Mouse (Mus musculus) stomach, postnatal 0 days (tissue): ENCODE results near the gene Dlx2. TPM values are rescaled to one million over a fixed set of nuclear protein-coding genes. Genes with fewer than 3 reads are reported as not detected.
A peak's percentile ranks its signal among the peaks of the same experiment; 100 is the strongest.

ENCODE experiments used
- ATAC-seq: fragments of 200-750 bp; cut with Nextera tagmentation; 2 replicates; pipeline ENCODE4 v1.8.0; 2017; ENCODE audit not compliant: low FRiP score, low TSS enrichment
- DNase-seq: peaks from one replicate; pipeline ENCODE4 v3.0.0-alpha.2; 2016; ENCODE audit warnings: low spot score
- H3K27ac ChIP-seq: fragments of 300-500 bp; sonication (generic); replicated peaks from 2 replicates; pipeline ENCODE4 v1.5.1; 2014; ENCODE audit warnings: mild to moderate bottlenecking, control low read depth
- H3K27me3 ChIP-seq: fragments of 300-500 bp; sonication (generic); 2 replicates; pipeline ENCODE4 v1.6.1; 2014; ENCODE audit warnings: low read length; ENCODE audit not compliant: control insufficient read depth, insufficient read depth
- H3K36me3 ChIP-seq: fragments of 300-500 bp; sonication (generic); 2 replicates; pipeline ENCODE4 v1.6.1; 2014; ENCODE audit warnings: low read length, mixed read lengths; ENCODE audit not compliant: control insufficient read depth, insufficient read depth
- H3K4me1 ChIP-seq: fragments of 300-500 bp; sonication (generic); replicated peaks from 2 replicates; pipeline ENCODE4 v1.6.1; 2014; ENCODE audit warnings: antibody characterized with exemption; ENCODE audit not compliant: control insufficient read depth, insufficient read depth
- H3K4me2 ChIP-seq: fragments of 300-500 bp; sonication (generic); replicated peaks from 2 replicates; pipeline ENCODE4 v1.6.1; 2014; ENCODE audit warnings: low read depth, mild to moderate bottlenecking, control low read depth, moderate library complexity
- H3K4me3 ChIP-seq: fragments of 300-500 bp; sonication (generic); 2 replicates; pipeline ENCODE4 v1.5.1; 2014; ENCODE audit warnings: low read depth, low read length, control low read depth
- H3K9ac ChIP-seq: fragments of 300-500 bp; sonication (generic); 2 replicates; pipeline ENCODE4 v1.6.1; 2014; ENCODE audit warnings: mild to moderate bottlenecking, low read length, control low read depth, mixed read lengths
- H3K9me3 ChIP-seq: fragments of 300-500 bp; sonication (generic); 2 replicates; pipeline ENCODE4 v1.6.1; 2016; ENCODE audit warnings: low read length; ENCODE audit not compliant: control insufficient read depth
- CTCF ChIP-seq: IDR thresholded peaks from 2 replicates; pipeline ENCODE4 v1.5.1; 2016; ENCODE audit warnings: antibody characterized with exemption, low read depth, mild to moderate bottlenecking, moderate library complexity
- EP300 ChIP-seq: optimal IDR thresholded peaks from 2 replicates; pipeline ENCODE3; 2016; ENCODE audit warnings: antibody characterized with exemption
- WGBS: fragments of 180-500 bp; shearing (Covaris S2); extraction: QIAGEN DNeasy Blood & Tissue Kit; methylation state at CpG from one replicate; pipeline ENCODE4 v1.1.7; 2014; 5-methylcytosine and 5-hydroxymethylcytosine counted together
- polyA plus RNA-seq: library from polyadenylated mRNA; unstranded; fragments of >200 nt; fragmentation: Nextera tagmentation; extraction: Ambion mirVana; gene quantifications from 2 replicates; pipeline ENCODE4 v1.2.1, GENCODE M21; 2015

Dlx2 gene
- polyA plus RNA-seq, result 1.3 TPM in 2 replicates

- under 1% methylated on average over 35 of the region's 37 CpGs for WGBS
- peaks cover 21% of the 10 kb centered on the region for H3K27me3 ChIP-seq
- H3K27ac ChIP-seq, result no peak within 1 kb of the TSS
- H3K9me3 ChIP-seq, result no peaks in the 10 kb centered on the region
- H3K36me3 ChIP-seq, result no peaks in the 10 kb centered on the region
- H3K4me2 ChIP-seq, result peak within 1 kb of the TSS; percentile 50
- ATAC-seq (peak; percentile 10; the same call in 1 of the 2 replicates), DNase-seq (peak; percentile 46)
- peak within 1 kb of the TSS; percentile 32 for H3K4me3 ChIP-seq
- 0 out of 2 replicates have a peak, but pooled peaks cover 3% of the 10 kb centered on the region for H3K4me1 ChIP-seq
- no peak for TF ChIP-seq CTCF
- TF ChIP-seq EP300, result no peak
- no peak within 1 kb of the TSS for H3K9ac ChIP-seq
These were observed at the start of gene Dlx2 for GRCm38 (mm10) chr2:71546640-71547071. Gene Dlx2 (minus strand): TSS chr2:71546754.

- DNase-seq, result no peak
These were observed 47.9 kb upstream of the Dlx2 start for GRCm38 (mm10) chr2:71594466-71594865.

GRCm38 (mm10) chr2:71589114-71589513 lies 42.6 kb upstream of the Dlx2 start:
- H3K27me3 ChIP-seq, result no peaks in the 10 kb centered on the region
- no peak overlapping the region for H3K4me3 ChIP-seq
- H3K4me1 ChIP-seq, result no peaks in the 10 kb centered on the region
- H3K4me2 ChIP-seq, result no peak overlapping the region
- ATAC-seq, result no peak
- H3K36me3 ChIP-seq, result no peaks in the 10 kb centered on the region
- H3K9ac ChIP-seq, result no peak overlapping the region
- H3K9me3 ChIP-seq, result no peaks in the 10 kb centered on the region
- TF ChIP-seq EP300 (no peak), CTCF (no peak)
- no peak for DNase-seq
- no peak overlapping the region for H3K27ac ChIP-seq
- 75% methylated on average over 9 of the region's 9 CpGs for WGBS

More at GRCm38 (mm10) chr2:71594466-71594865, 47.9 kb upstream of the Dlx2 start:
- no peak for TF ChIP-seq EP300
- no peak for TF ChIP-seq CTCF
- Histone ChIP-seq H3K9me3 (no peaks in the 10 kb centered on the region), H3K4me3 (no peak overlapping the region), H3K4me2 (no peak overlapping the region), H3K27ac (no peak overlapping the region), H3K36me3 (no peaks in the 10 kb centered on the region), H3K27me3 (no peaks in the 10 kb centered on the region), H3K9ac (no peak overlapping the region), H3K4me1 (no peaks in the 10 kb centered on the region)
- ATAC-seq, result peak; percentile 27; the same call in 1 of the 2 replicates
- WGBS, result 60% methylated on average over 7 of the region's 7 CpGs

GRCm38 (mm10) chr2:71581488-71581887 lies 34.9 kb upstream of the Dlx2 start:
- DNase-seq, result no peak

GRCm38 (mm10) chr2:71580632-71581466 lies 34.3 kb upstream of the Dlx2 start:
- Histone ChIP-seq H3K4me3 (peak overlapping the region; percentile 51), H3K36me3 (no peaks in the 10 kb centered on the region), H3K9ac (peak overlapping the region; percentile 50; the same call in 1 of the 2 replicates), H3K9me3 (no peaks in the 10 kb centered on the region), H3K4me2 (peak overlapping the region; percentile 91), H3K4me1 (no peaks in the 10 kb centered on the region), H3K27me3 (no peaks in the 10 kb centered on the region), H3K27ac (no peak overlapping the region)
- TF ChIP-seq EP300 (no peak), CTCF (peak; percentile 74)
- ATAC-seq, result peak; percentile 81
- WGBS, result 11% methylated on average over 50 of the region's 50 CpGs
- DNase-seq, result peak; percentile 75

More at GRCm38 (mm10) chr2:71581488-71581887, 34.9 kb upstream of the Dlx2 start:
- no peak for TF ChIP-seq CTCF
- no peak for TF ChIP-seq EP300
- Histone ChIP-seq H3K9me3 (no peaks in the 10 kb centered on the region), H3K4me3 (peak overlapping the region; percentile 51), H3K9ac (no peak overlapping the region), H3K27me3 (no peaks in the 10 kb centered on the region), H3K4me1 (no peaks in the 10 kb centered on the region), H3K27ac (no peak overlapping the region), H3K4me2 (peak overlapping the region; percentile 91), H3K36me3 (no peaks in the 10 kb centered on the region)
- 65% methylated on average over 5 of the region's 5 CpGs for WGBS
- ATAC-seq, result no peak

DNA sequence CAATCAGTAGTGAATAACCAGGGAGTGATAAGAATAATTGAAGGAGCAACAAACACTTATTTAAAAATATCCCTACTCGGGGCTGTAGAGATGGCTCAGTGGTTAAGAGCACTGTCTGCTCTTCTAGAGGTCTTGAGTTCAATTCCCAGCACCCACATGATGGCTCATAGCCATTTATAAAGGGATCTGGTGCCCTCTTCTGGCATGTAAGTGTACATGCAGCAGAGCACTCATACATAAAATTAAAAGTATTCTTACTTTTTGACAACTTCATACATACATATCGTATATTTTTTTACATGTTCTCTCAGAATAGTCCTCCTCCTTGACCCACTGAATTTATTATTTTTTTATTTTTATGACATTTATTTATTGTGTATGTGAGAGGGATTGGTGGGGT lies 30.5 kb upstream of the Dlx2 start:
- H3K4me3 ChIP-seq, result no peak overlapping the region
- no peaks in the 10 kb centered on the region for H3K27me3 ChIP-seq
- no peak overlapping the region for H3K27ac ChIP-seq
- ATAC-seq, result no peak
- TF ChIP-seq EP300 (no peak), CTCF (0 out of 2 replicates have a peak, but pooled peaks have one; percentile 10)
- no peaks in the 10 kb centered on the region for H3K36me3 ChIP-seq
- no peaks in the 10 kb centered on the region for H3K9me3 ChIP-seq
- WGBS, result 91% methylated on average over 2 of the region's 2 CpGs
- no peak overlapping the region for H3K9ac ChIP-seq
- DNase-seq, result no peak
- H3K4me1 ChIP-seq, result no peaks in the 10 kb centered on the region
- no peak overlapping the region for H3K4me2 ChIP-seq
